15 mouse cellular contexts compared by ENCODE assay signal in the genomic region with DNA sequence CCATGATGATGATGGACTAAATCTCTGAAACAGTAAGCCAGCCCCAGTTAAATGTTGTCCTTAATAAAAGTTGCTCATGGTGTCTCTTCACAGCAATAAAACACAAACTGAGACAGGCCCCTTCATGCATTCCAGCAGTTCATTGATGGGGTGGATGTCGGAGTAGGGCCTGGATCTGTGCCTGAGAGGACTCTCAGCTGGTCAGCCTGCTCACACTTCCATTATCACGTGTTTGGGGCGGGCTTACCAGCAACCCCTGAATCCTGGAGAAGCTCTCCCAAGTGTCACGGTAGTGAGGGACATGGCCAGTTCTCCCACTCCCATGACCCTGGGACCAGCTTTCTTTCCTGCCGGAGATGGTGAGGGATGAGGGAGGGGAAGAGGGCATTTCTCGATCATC.
"Had no signal": no experiment of that assay in that cellular context is flagged by ENCODE, and none has a peak within 500 bp of the region (broad histone marks: within the 10 kb centered on the region; RNA-seq: fewer than 3 reads in every experiment).

No protein-coding gene starts in this region.

- H3K9ac ChIP-seq: intestine, embryonic 15.5 days; liver, embryonic 13.5 days; lung, embryonic 15.5 days had no signal

- H3K4me3 ChIP-seq: intestine, embryonic 15.5 days; layer of hippocampus, adult 2 months; left cerebral cortex, adult 2 months; liver, embryonic 13.5 days; lung, embryonic 15.5 days had no signal

- DNase-seq: kidney, adult 18-20 months; layer of hippocampus, adult 9-11 months; liver, embryonic 13.5 days; midbrain, embryonic 14.5 days; right cerebral cortex, postnatal 4 days; thymus, adult 2 months; thymus, postnatal 25 days had no signal

- H3K27ac ChIP-seq: intestine, embryonic 15.5 days; kidney, postnatal 0 days; layer of hippocampus, adult 2 months; left cerebral cortex, adult 2 months; liver, embryonic 13.5 days; lung, embryonic 15.5 days; stomach, postnatal 0 days had no signal

- H3K27me3 ChIP-seq: intestine, embryonic 15.5 days; liver, embryonic 13.5 days; lung, embryonic 15.5 days had no signal

- H3K36me3 ChIP-seq: intestine, embryonic 15.5 days; liver, embryonic 13.5 days; lung, embryonic 15.5 days had no signal

- H3K4me1 ChIP-seq: liver, embryonic 13.5 days had no signal

- H3K4me2 ChIP-seq: intestine, embryonic 15.5 days; liver, embryonic 13.5 days; lung, embryonic 15.5 days; midbrain, embryonic 11.5 days had no signal

- ATAC-seq: hindbrain, embryonic 16.5 days; intestine, embryonic 15.5 days had no signal

- H3K9me3 ChIP-seq: intestine, embryonic 15.5 days; liver, embryonic 13.5 days; lung, embryonic 15.5 days had no signal
